Mouse (Mus musculus) cerebellum, postnatal 10 days (tissue): ENCODE data around the gene Gli3.

Source experiments
- DNase-seq, 2 experiments: peaks; one replicate each; pipeline ENCODE4 v3.0.0; 2021; ENCODE audit warnings: mixed read lengths in 2 of 2

Gli3 gene

GRCm38 (mm10) chr13:15724723-15725122 lies 261.7 kb downstream of the Gli3 start:
- DNase-seq: no peak

- DNase-seq: peak; percentile 84 to 88
Measured at GRCm38 (mm10) chr13:15741771-15742170, 278.7 kb downstream of the Gli3 start.

GRCm38 (mm10) chr13:15742308-15742707 lies 279.3 kb downstream of the Gli3 start:
- no peak for DNase-seq

GRCm38 (mm10) chr13:15742777-15743176 lies 279.7 kb downstream of the Gli3 start:
- no peak for DNase-seq

- DNase-seq: peak; percentile 92 to 94
Measured at GRCm38 (mm10) chr13:15758835-15759632, 296.0 kb downstream of the Gli3 start.

- peak; percentile 34 to 45 for DNase-seq
Measured at GRCm38 (mm10) chr13:15759633-15760441, 296.8 kb downstream of the Gli3 start.

GRCm38 (mm10) chr13:15762291-15762690 lies 299.3 kb downstream of the Gli3 start:
- DNase-seq: no peak

- peak; percentile 64 to 74 for DNase-seq
Measured at GRCm38 (mm10) chr13:15762901-15763417, 299.9 kb downstream of the Gli3 start.

- no peak for DNase-seq
Measured at GRCm38 (mm10) chr13:15777624-15778023, 314.6 kb downstream of the Gli3 start.
